Mouse (Mus musculus) kidney, adult 18-20 months (tissue): ENCODE results near the gene Spdef.
A peak's percentile ranks its signal among the peaks of the same experiment; 100 is the strongest.

ENCODE experiments used
- DNase-seq: peaks from one replicate; pipeline ENCODE4 v3.0.0; 2021

Spdef gene

GRCm38 (mm10) chr17:27728770-27729169 lies at the start of gene Spdef:
TSS of gene Spdef (minus strand) at chr17:27728955.
- DNase-seq = no peak

DNA sequence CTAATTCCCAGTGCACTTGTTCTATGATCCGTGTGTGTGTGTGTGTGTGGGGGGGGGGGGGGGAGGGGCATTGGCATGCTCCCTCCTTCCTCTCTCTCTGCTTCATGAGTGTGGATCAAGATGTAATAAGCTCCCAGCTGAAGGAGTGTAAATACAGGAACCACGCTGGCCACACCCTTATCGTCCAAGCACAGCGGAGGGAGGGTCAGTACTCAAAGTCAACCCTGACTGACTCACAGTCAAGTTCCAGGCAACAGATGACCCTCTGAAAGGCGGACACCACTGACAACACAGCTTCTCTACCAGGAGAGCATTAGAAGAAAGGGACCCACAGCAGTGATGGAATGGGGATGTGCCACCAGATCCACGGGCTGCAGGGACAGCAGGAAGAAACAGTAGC lies 49.1 kb upstream of the Spdef start:
- DNase-seq = no peak

DNA sequence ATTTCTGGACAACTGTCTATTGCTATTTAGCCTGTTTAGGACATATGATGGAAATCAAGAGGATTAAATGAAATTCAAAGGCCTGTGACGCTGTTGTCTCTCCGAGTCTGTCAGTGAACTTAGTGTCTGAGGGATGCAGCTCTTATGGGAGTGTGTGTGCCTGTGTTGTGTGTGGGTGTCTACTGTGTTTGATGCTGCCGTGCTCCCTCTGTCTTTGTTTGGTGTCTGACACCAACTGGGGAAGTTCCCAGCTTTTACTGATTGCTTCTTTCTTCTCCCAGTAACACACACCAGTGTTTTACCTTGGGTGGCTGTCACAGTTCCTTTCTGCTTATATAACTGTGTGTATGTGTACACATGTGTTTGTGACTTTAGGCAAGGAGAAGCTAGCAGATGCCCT lies 45.4 kb upstream of the Spdef start:
- no peak for DNase-seq

DNA sequence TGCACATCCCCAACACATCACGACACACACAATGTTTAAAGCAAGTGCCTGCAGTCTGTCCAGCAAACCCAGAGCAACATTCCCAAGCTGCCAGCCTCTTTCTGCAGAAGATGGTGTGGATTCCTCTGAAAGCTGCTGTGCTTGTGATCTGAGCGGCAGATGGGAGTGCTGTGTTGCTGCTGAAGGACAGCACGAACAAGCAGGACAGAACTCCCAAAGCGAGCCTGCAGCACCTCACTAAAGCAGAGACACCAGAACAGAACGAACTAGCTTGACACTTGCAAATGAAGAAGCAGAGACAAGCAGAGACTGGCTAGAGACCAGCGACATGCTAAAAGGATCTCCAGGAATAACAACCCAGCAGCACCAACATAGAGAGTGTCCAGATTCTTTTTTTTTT lies 42.9 kb upstream of the Spdef start:
- no peak for DNase-seq

DNA sequence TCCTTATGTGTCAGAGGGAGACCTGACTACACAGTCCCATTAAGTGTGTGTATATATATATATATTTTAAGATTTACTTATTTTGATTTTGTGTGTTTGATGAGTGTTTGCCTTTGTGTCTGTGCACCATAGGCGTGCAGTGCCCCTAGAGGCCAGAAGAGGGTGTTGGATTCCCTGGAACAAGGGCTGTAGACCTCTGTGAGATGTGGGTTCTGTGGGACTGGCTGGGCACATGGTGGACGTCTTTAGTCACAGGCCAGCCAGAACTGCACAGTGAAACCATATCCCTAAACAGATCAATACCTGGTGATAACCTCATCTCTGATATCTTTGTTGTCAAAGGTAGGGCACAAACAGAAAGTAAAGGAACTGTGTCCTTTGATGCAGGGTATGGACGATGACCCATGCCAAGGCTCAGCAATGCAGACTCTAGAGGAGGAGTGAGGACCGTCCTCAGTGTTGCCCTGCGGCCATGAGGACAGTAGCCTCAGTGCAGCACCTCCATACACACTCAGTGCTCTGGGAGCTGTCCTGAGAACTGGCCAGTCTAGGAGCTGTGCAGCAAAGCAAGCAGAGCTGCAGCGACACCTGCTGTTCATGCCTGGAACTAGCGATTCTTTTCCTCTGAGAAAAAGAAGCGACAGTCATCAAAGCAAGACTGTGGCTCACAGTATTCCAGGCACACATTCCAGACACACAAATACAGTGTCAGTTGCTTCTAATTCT lies 40.2 kb upstream of the Spdef start:
- peak; percentile 71 for DNase-seq

GRCm38 (mm10) chr17:27767543-27767942 lies 38.8 kb upstream of the Spdef start:
- DNase-seq = no peak

- DNase-seq = no peak
Measured at GRCm38 (mm10) chr17:27767120-27767519, 38.4 kb upstream of the Spdef start.

GRCm38 (mm10) chr17:27765066-27765465 lies 36.3 kb upstream of the Spdef start:
- DNase-seq = no peak

GRCm38 (mm10) chr17:27764453-27764852 lies 35.7 kb upstream of the Spdef start:
- no peak for DNase-seq

DNA sequence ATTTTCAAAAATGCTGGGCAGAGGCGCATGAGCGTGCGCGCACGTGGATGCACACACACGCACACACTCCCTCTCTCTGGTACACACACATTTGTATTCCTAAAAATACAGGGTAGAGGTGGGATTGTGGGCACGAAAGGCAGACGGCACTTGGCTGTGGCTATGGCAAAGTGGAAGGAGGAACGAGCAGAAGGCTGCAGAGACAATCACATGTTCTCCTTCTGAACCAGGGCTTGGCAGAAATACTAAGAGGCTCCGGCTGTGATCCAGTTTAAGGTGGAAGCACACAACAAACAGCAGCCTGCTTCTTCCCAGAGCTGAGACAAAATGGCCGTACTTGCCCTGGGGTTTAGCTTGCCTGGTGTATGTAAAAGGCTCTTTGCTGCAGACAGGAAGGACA lies 34.1 kb upstream of the Spdef start:
- DNase-seq = no peak

- DNase-seq = peak; percentile 66
Measured at GRCm38 (mm10) chr17:27761639-27762336, 33.0 kb upstream of the Spdef start.

DNA sequence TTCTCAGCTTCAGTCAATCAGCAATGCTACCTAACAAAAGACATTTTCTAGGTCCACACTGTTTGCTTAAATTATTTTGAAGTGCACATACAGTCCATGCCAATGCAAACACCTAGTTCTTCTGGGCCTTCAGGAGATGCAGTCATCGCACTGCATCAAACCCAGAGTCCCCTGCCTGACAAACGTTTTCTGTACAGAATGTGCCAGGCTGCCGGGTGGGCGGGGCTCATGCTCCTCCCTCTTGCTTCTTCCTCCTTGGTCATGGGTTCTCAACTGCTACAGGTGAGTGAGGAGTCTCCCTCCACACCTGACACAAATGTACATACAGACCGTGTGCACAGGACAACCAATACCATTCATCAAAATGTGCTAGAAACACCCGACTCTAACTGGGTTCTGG lies 31.4 kb upstream of the Spdef start:
- no peak for DNase-seq

DNA sequence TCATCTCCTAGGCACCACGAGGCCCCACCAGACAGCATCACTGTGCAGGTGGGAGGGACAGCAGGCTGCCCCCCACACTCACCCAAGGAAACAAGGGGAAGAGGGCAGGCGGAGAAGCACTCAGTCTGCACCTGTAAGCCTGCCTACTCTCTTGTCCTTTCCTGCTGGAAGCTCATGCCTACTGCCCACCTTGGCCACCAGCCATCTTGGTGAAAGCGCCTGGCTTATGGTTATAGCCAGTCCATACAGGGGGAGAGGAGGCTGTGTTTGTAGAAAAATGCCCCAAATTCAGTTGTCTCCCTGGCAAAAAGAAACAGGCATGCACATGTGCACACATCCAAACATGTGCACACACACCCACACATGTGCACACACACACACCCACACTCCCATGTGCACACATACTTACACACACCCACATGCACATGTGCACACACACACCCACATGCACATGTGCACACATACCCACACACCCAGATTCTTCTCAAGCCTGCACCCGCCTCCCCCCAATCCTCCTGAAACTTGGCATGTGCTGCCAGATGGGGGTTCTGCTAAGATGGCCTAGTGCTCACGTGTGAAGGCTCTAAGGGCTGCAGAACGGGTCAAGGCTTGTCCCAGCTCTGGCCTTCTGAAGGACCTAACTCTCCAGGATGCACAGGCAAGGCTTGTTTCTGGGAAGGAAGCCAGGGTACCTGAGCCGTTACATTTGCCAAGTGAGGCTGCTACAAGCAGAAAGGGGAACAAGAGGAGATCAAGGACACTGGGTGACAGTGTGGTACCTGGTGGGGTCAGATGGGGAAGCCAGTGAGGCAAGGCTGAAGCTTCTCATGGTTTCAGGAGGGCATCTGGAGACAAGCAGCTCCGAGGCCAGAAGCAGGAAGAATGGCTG lies 22.8 kb upstream of the Spdef start:
- no peak for DNase-seq

GRCm38 (mm10) chr17:27750451-27750942 lies 21.7 kb upstream of the Spdef start:
- no peak for DNase-seq

DNA sequence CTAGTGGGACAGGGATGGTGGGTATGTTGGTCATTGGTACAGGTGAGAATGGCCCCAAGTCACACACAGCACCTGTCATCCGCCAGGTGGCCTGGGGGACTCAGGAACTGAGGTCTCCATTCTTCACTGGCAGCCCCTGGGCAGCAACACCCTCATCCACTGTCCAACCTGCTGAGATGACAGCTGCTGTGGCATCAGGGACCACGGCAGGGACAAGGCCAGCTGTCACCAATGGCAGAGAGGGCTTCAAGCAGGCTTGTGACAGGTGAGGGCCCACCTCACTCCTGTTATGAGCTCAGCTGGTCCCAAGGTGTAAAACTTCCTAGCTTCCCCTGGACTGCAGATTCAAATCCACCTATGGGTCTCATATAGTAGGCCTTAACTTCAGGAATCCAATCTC lies 19.4 kb upstream of the Spdef start:
- DNase-seq = no peak

GRCm38 (mm10) chr17:27746446-27746845 lies 17.7 kb upstream of the Spdef start:
- DNase-seq = no peak

DNA sequence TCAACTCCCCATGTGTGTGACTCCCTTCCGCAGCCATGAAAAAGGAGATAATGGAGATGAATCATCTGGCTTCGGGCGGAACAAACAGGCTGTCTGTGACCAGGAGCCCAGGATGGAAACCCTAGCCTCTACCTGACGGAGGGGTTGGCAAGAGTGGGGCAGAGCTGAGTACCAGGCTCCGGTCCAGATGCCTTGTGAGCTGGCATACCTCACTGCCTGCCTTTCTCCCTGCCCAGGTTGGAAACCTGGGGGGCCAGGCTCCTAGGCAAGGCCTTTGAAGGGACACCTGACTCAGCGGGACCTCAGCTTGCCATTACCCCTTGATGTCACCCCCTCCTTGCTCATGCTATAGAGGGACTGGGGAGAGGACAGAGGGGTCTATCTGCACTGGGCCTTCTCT lies 12.2 kb upstream of the Spdef start:
- DNase-seq = no peak

- no peak for DNase-seq
Measured at GRCm38 (mm10) chr17:27734344-27735073, 5.8 kb upstream of the Spdef start.

- no peak for DNase-seq
Measured at GRCm38 (mm10) chr17:27732694-27733093, 3.9 kb upstream of the Spdef start.

- DNase-seq = no peak
Measured at GRCm38 (mm10) chr17:27732152-27732551, 3.4 kb upstream of the Spdef start.

DNA sequence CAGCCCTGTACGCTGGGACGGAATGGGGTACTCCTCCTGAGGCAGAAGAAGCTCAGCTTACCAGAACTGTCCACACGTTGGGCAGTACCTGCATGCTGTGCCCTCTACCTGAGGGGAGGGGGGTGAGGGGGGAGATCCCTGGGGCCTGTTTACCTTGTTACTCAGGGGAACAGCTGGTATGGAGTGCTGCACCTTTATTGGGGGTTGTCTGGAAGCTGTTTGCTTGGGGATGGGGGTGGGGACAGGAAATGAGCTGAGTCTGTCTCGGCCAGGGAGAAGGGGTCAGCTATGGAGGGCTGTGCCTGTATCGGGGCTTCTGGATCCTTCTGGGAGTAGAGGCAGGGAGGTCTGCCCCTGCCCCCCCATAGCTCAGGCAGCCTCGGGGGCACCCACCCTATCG lies 2.2 kb downstream of the Spdef start:
- no peak for DNase-seq

DNA sequence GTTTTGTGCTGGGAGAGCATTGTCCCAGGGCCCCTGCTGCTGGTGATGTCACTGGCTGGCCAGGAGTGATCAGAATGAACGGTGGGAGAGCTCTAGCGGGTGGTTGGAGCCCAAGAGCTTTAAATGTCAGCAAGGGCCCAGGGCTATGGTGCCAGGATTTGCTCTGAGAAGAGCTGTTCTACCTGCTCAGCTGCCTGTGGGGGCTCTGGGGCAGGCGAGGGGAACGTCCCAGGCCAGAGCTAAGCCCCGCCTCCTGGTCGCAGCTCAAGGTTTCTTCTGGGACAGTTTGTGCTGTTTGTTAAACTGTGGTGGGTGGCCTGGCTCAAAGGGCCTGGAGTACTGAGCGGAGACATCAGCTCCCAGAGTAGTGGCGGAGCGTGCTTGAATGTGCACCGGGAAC lies 3.3 kb downstream of the Spdef start:
- DNase-seq = no peak

DNA sequence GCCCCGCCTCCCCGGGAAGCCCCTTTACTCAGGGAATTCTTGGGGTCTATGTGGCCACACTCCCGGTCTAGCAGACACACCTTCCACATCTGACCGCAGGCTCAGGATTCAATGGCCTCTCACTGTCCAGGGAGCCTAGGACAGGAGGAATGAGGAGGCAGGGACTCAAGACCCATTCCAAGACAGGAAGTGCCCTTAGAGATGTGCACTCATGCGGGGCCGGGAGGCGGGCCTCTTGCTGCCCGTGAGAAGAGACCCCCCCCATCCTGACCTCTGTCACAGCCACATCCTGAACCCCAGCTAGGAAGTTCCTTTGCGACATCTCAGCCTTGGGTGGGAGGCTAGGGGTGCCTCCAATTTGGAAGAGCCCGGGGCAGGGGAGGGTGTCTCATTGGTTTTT lies 3.7 kb downstream of the Spdef start:
- DNase-seq = no peak
